Mouse (Mus musculus): ENCODE results near the gene Hoxd3. TPM values are rescaled to one million over a fixed set of nuclear protein-coding genes. Genes with fewer than 3 reads are reported as not detected.
A peak's percentile ranks its signal among the peaks of the same experiment; 100 is the strongest.

The Hoxd3 gene
- polyA plus RNA-seq, 1 experiment from 2014 or later = 29.1 TPM

- ATAC-seq (ENCODE audit: low FRiP score) = no peak
- Histone ChIP-seq H3K36me3 (no peaks in the 10 kb centered on the region), H3K4me3 (replicated peaks) (peak overlapping the region; percentile 75), H3K27me3 (replicated peaks) (no peaks in the 10 kb centered on the region), H3K9ac (replicated peaks) (peak overlapping the region; percentile 98), H3K4me1 (peaks cover 57% of the 10 kb centered on the region), H3K9me3 (replicated peaks) (no peaks in the 10 kb centered on the region), H3K27ac (replicated peaks) (peak overlapping the region; percentile 99), H3K4me2 (peak overlapping the region; percentile 60)
- WGBS = 7% methylated on average over 19 of the region's 19 CpGs
These were observed 1.8 kb downstream of the Hoxd3 start for GRCm38 (mm10) chr2:74713239-74714150.

DNA sequence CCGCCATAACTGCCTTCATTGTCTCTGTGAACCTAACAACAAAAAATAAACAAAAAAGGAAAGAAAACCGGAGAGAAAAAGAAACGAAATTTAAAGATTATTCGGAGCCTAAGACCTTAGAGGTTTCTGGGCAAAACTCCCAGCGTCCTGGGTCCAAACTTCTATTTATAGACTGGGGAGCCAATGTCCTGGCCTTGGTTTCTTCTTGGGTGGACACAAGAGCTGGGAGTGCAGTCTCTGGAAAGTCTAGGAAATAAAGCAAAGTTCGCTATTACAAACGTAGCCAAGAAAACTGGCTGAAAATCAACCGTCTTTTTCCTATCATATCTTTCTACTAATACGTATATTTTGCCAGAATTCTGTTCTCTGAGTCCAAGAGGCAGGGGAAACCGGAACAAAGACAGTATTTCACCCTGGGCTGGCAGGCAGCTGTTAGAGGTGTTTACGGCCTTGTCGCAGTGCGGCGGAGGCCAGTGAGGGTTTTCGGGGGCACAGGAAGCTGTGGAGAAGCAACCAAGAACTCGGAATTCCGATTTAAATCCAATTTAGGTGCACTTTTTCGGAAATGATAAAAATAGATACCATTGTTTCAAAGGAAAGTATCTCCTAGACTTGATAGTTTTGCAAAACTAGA, 2.5 kb downstream of the Hoxd3 start:
- Histone ChIP-seq H3K27ac (replicated peaks) (peak overlapping the region; percentile 99), H3K9me3 (replicated peaks) (no peaks in the 10 kb centered on the region), H3K4me1 (peaks cover 57% of the 10 kb centered on the region), H3K9ac (replicated peaks) (peak overlapping the region; percentile 98), H3K4me2 (peak overlapping the region; percentile 60), H3K4me3 (replicated peaks) (peak overlapping the region; percentile 75), H3K36me3 (no peaks in the 10 kb centered on the region), H3K27me3 (replicated peaks) (no peaks in the 10 kb centered on the region)
- ATAC-seq (ENCODE audit: low FRiP score) = no peak
- WGBS = 3% methylated on average over 18 of the region's 18 CpGs

GRCm38 (mm10) chr2:74714881-74715280, 3.2 kb downstream of the Hoxd3 start:
- no peaks in the 10 kb centered on the region for H3K27me3 ChIP-seq (replicated peaks)
- H3K36me3 ChIP-seq = no peaks in the 10 kb centered on the region
- 3% methylated on average over 14 of the region's 14 CpGs for WGBS
- peak overlapping the region; percentile 75 for H3K4me3 ChIP-seq (replicated peaks)
- peak overlapping the region; percentile 60 for H3K4me2 ChIP-seq
- no peaks in the 10 kb centered on the region for H3K9me3 ChIP-seq (replicated peaks)
- H3K27ac ChIP-seq (replicated peaks) = peak overlapping the region; percentile 99
- H3K4me1 ChIP-seq = peaks cover 56% of the 10 kb centered on the region
- H3K9ac ChIP-seq (replicated peaks) = peak overlapping the region; percentile 98
- peak; percentile 80 for ATAC-seq (ENCODE audit: low FRiP score)

GRCm38 (mm10) chr2:74715504-74716241, 3.9 kb downstream of the Hoxd3 start:
- Histone ChIP-seq H3K27me3 (replicated peaks) (no peaks in the 10 kb centered on the region), H3K4me1 (peaks cover 56% of the 10 kb centered on the region), H3K9ac (replicated peaks) (peak overlapping the region; percentile 98), H3K4me3 (replicated peaks) (peak overlapping the region; percentile 75), H3K9me3 (replicated peaks) (no peaks in the 10 kb centered on the region), H3K27ac (replicated peaks) (peak overlapping the region; percentile 99), H3K4me2 (peak overlapping the region; percentile 60), H3K36me3 (no peaks in the 10 kb centered on the region)
- ATAC-seq (ENCODE audit: low FRiP score) = peak; percentile 51
- WGBS = 2% methylated on average over 26 of the region's 26 CpGs

DNA sequence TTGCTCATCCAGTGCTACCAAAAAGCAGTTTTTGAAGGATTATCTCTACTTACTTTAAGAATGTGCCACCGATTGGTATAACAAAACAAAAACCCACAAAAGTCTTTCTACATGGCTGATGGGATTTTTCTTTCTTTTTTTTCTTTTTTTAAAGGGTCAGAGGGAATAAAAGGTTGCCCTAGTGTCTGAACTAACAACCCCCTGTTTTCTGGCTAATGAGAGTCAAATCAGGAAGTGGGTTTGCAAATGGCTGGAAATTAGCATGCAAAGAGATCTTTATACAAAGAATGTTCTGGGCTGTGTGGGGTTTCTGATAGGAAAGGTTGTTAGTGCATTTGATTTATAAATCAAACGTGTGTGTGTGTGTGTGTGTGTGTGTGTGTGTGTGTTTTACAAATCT, 8.7 kb downstream of the Hoxd3 start:
- Histone ChIP-seq H3K27ac (replicated peaks) (peak overlapping the region; percentile 81; the same call in 1 of the 2 replicates), H3K27me3 (replicated peaks) (no peaks in the 10 kb centered on the region), H3K9me3 (replicated peaks) (no peaks in the 10 kb centered on the region), H3K4me2 (peak overlapping the region; percentile 60), H3K36me3 (no peaks in the 10 kb centered on the region), H3K4me3 (replicated peaks) (peak overlapping the region; percentile 16; the same call in 1 of the 2 replicates), H3K9ac (replicated peaks) (no peak overlapping the region), H3K4me1 (peaks cover 99% of the 10 kb centered on the region)
- 15% methylated on average over 2 of the region's 2 CpGs for WGBS
- no peak for ATAC-seq (ENCODE audit: low FRiP score)

GRCm38 (mm10) chr2:74720955-74721491, 9.3 kb downstream of the Hoxd3 start:
- no peak for ATAC-seq (ENCODE audit: low FRiP score)
- Histone ChIP-seq H3K9ac (replicated peaks) (no peak overlapping the region; the same call in 1 of the 2 replicates), H3K4me1 (peaks cover 99% of the 10 kb centered on the region), H3K36me3 (no peaks in the 10 kb centered on the region), H3K9me3 (replicated peaks) (no peaks in the 10 kb centered on the region), H3K27me3 (replicated peaks) (no peaks in the 10 kb centered on the region), H3K4me2 (peak overlapping the region; percentile 60), H3K27ac (replicated peaks) (peak overlapping the region; percentile 81), H3K4me3 (replicated peaks) (peak overlapping the region; percentile 16)
- 10% methylated on average over 5 of the region's 5 CpGs for WGBS

- H3K27ac ChIP-seq (replicated peaks) = peak overlapping the region; percentile 81
- peak overlapping the region; percentile 10 for H3K4me3 ChIP-seq (replicated peaks)
- peaks cover 99% of the 10 kb centered on the region for H3K4me1 ChIP-seq
- no peaks in the 10 kb centered on the region for H3K36me3 ChIP-seq
- H3K9ac ChIP-seq (replicated peaks) = peak overlapping the region; percentile 43; the same call in 1 of the 2 replicates
- H3K4me2 ChIP-seq = peak overlapping the region; percentile 60
- no peak for ATAC-seq (ENCODE audit: low FRiP score)
- no peaks in the 10 kb centered on the region for H3K9me3 ChIP-seq (replicated peaks)
- H3K27me3 ChIP-seq (replicated peaks) = no peaks in the 10 kb centered on the region
- WGBS = 6% methylated on average over 6 of the region's 6 CpGs
These were observed 10.2 kb downstream of the Hoxd3 start for GRCm38 (mm10) chr2:74721882-74722281.

DNA sequence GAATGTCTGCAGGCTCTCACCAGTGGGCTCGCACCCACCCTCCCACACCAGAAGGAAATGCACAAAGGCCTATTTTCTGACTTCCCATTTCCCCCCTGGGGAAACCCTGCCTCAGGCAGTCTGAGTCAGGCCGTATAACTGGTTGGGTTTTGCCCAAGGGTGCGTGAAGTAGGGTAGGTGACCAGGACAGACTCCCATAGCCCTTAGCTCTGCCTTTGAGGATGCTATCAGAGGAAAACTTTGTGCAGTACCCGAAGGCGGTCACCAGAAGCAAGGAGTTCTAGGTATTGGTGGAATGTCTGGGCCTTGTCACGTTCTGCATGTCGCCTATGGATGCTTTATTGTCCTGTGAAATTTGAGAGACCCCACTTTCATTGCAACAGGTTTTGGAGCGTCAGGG, 11.2 kb downstream of the Hoxd3 start:
- no peak for ATAC-seq (ENCODE audit: low FRiP score)
- Histone ChIP-seq H3K4me1 (peaks cover 99% of the 10 kb centered on the region), H3K27ac (replicated peaks) (peak overlapping the region; percentile 81), H3K4me2 (peak overlapping the region; percentile 60), H3K4me3 (replicated peaks) (peak overlapping the region; percentile 10), H3K27me3 (replicated peaks) (no peaks in the 10 kb centered on the region), H3K36me3 (no peaks in the 10 kb centered on the region), H3K9me3 (replicated peaks) (no peaks in the 10 kb centered on the region), H3K9ac (replicated peaks) (peak overlapping the region; percentile 43)
- 14% methylated on average over 8 of the region's 8 CpGs for WGBS

- Histone ChIP-seq H3K36me3 (no peaks in the 10 kb centered on the region), H3K9me3 (replicated peaks) (no peaks in the 10 kb centered on the region), H3K4me2 (peak overlapping the region; percentile 60), H3K27ac (replicated peaks) (peak overlapping the region; percentile 81), H3K4me1 (peaks cover 100% of the 10 kb centered on the region), H3K4me3 (replicated peaks) (peak overlapping the region; percentile 10), H3K9ac (replicated peaks) (peak overlapping the region; percentile 43), H3K27me3 (replicated peaks) (no peaks in the 10 kb centered on the region)
- 20% methylated on average over 7 of the region's 7 CpGs for WGBS
- ATAC-seq (ENCODE audit: low FRiP score) = no peak
These were observed 12.7 kb downstream of the Hoxd3 start for GRCm38 (mm10) chr2:74724244-74725015.

DNA sequence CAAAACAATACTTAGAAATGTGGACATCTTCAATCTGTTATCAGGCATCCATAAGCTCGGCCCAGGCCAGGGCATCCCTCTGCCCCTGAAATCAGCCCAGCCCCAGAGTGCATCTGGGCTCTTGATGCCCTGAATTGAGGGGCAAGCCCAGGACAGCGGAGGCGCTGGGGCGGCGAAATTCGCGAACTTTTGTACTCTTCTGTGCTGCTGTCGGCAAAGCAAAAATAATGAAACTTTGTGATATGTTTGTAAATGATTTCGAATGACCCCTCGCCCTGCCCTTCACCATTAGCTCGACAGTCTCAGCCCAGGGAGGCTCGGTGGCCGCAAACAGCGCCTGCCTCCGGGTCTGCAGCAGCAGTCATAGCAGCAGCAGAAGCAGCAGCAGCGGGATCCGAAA, 13.4 kb downstream of the Hoxd3 start:
- Histone ChIP-seq H3K36me3 (no peaks in the 10 kb centered on the region), H3K4me1 (peaks cover 96% of the 10 kb centered on the region), H3K27ac (replicated peaks) (peak overlapping the region; percentile 81), H3K9ac (replicated peaks) (peak overlapping the region; percentile 43), H3K4me2 (peak overlapping the region; percentile 60), H3K4me3 (replicated peaks) (peak overlapping the region; percentile 12), H3K9me3 (replicated peaks) (no peaks in the 10 kb centered on the region), H3K27me3 (replicated peaks) (no peaks in the 10 kb centered on the region)
- no peak for ATAC-seq (ENCODE audit: low FRiP score)
- 16% methylated on average over 17 of the region's 17 CpGs for WGBS

Measured in neural tube, embryonic 15.5 days (tissue).